Mouse (Mus musculus) megakaryocyte progenitor cell, adult 5-6 weeks (primary cell): ENCODE results near the gene Mt3. TPM values are rescaled to one million over a fixed set of nuclear protein-coding genes. Genes with fewer than 3 reads are reported as not detected.

Experiments used
- ATAC-seq: replicated peaks from 2 replicates; pipeline ENCODE4 v1.8.0; 2016; ENCODE audit warnings: mild to moderate bottlenecking, moderate TSS enrichment, inconsistent platforms; ENCODE audit not compliant: poor library complexity
- total RNA-seq, 2 experiments: library from RNA; stranded (forward) in 1 of 2; stranded (reverse) in 1 of 2; fragments of 157-497, 149-512 nt in 1 of 2; fragments of 200-1000 nt in 1 of 2; gene quantifications; 2 replicates each; pipeline versions ENCODE4 v1.2.3 to v1.2.4; 2015 to 2017

Mt3 gene
- total RNA-seq, 2 experiments from 2014 or later, result not detected

- peak; percentile 63 for ATAC-seq
Measured at GRCm38 (mm10) chr8:94183117-94183516, 30.7 kb downstream of the Mt3 start.

GRCm38 (mm10) chr8:94184357-94184843, 32.0 kb downstream of the Mt3 start:
- ATAC-seq, result no peak

- ATAC-seq, result no peak
Measured at GRCm38 (mm10) chr8:94185791-94186190, 33.4 kb downstream of the Mt3 start.

GRCm38 (mm10) chr8:94186542-94186941, 34.1 kb downstream of the Mt3 start:
- ATAC-seq, result peak; percentile 37

GRCm38 (mm10) chr8:94187290-94188002, 35.0 kb downstream of the Mt3 start:
- 0 out of 2 replicates have a peak, but pooled peaks have one; percentile 12 for ATAC-seq

- no peak for ATAC-seq
Measured at GRCm38 (mm10) chr8:94189275-94190031, 37.0 kb downstream of the Mt3 start.

GRCm38 (mm10) chr8:94191101-94191691, 38.8 kb downstream of the Mt3 start:
- ATAC-seq, result peak; percentile 85

- no peak for ATAC-seq
Measured at GRCm38 (mm10) chr8:94192926-94193325, 40.5 kb downstream of the Mt3 start.

- no peak for ATAC-seq
Measured at GRCm38 (mm10) chr8:94194591-94195223, 42.3 kb downstream of the Mt3 start.

- peak; percentile 97 for ATAC-seq
Measured at GRCm38 (mm10) chr8:94199202-94199869, 46.9 kb downstream of the Mt3 start.

Other genes starting within 250 kb of the Mt3 start
- gene Amfr, start 139.8 kb upstream of the Mt3 start, total RNA-seq (2015), result 31.0 and 31.5 TPM in 2 replicates
- gene Amfr, start 139.8 kb upstream of the Mt3 start, total RNA-seq (2017), result 62.6 and 132 TPM in 2 replicates
- 112 and 114 TPM in 2 replicates for gene Nudt21, start 115.6 kb upstream of the Mt3 start, total RNA-seq (2015)
- 119 and 122 TPM in 2 replicates for gene Nudt21, start 115.6 kb upstream of the Mt3 start, total RNA-seq (2017)
- gene Ogfod1, start 115.4 kb upstream of the Mt3 start, total RNA-seq (2015), result 21.7 and 26.8 TPM in 2 replicates
- gene Ogfod1, start 115.4 kb upstream of the Mt3 start, total RNA-seq (2017), result 18.1 and 19.6 TPM in 2 replicates
- gene Bbs2, start 53.7 kb upstream of the Mt3 start, total RNA-seq (2015), result 7.0 and 11.9 TPM in 2 replicates
- gene Bbs2, start 53.7 kb upstream of the Mt3 start, total RNA-seq (2017), result 4.1 and 4.4 TPM in 2 replicates
- not detected in 2 replicates for gene Mt4, start 15.4 kb upstream of the Mt3 start, total RNA-seq (2015)
- gene Mt4, start 15.4 kb upstream of the Mt3 start, total RNA-seq (2017), result not detected in 2 replicates
- 24.5 and 53.6 TPM in 2 replicates for gene Mt2, start 20.1 kb downstream of the Mt3 start, total RNA-seq (2015)
- 35.6 and 47.5 TPM in 2 replicates for gene Mt2, start 20.1 kb downstream of the Mt3 start, total RNA-seq (2017)
- 232 and 285 TPM in 2 replicates for gene Mt1, start 26.5 kb downstream of the Mt3 start, total RNA-seq (2015)
- gene Mt1, start 26.5 kb downstream of the Mt3 start, total RNA-seq (2017), result 321 and 389 TPM in 2 replicates
- 26.7 and 32.4 TPM in 2 replicates for gene Nup93, start 62.0 kb downstream of the Mt3 start, total RNA-seq (2015)
- 36.3 and 46.1 TPM in 2 replicates for gene Nup93, start 62.0 kb downstream of the Mt3 start, total RNA-seq (2017)
- gene Slc12a3, start 176.6 kb downstream of the Mt3 start, total RNA-seq (2015), result 0.12 and 0.17 TPM in 2 replicates
- not detected in 2 replicates for gene Slc12a3, start 176.6 kb downstream of the Mt3 start, total RNA-seq (2017)
- 78.2 and 89.9 TPM in 2 replicates for gene Herpud1, start 233.8 kb downstream of the Mt3 start, total RNA-seq (2015)
- 83.3 and 99.5 TPM in 2 replicates for gene Herpud1, start 233.8 kb downstream of the Mt3 start, total RNA-seq (2017)